Mouse (Mus musculus) heart, postnatal 14 days (tissue): ENCODE measurements around the gene Tln2. TPM values are rescaled to one million over a fixed set of nuclear protein-coding genes. Genes with fewer than 3 reads are reported as not detected.

Source experiments
- DNase-seq, 2 experiments: peaks; one replicate each; pipeline ENCODE4 v3.0.0; 2021 to 2022
- intact Hi-C: fragments of 180-260 bp; cut with DNase I; formaldehyde crosslinking; loops from one replicate; pipeline ENCODE4 v1.15.1; 2025
- long read RNA-seq, 2 experiments: library from polyadenylated mRNA; stranded (forward); transcript quantifications; one replicate each; pipeline ENCODE4 v2.0.0; 2021
- total RNA-seq, 2 experiments: library from RNA; stranded (reverse); gene quantifications; 2 replicates each; pipeline ENCODE4 v1.2.3; 2021

The Tln2 gene
- total RNA-seq: 10 to 100 TPM; 77.2 to 87.0 TPM
- long read RNA-seq, experiment 1, partial matches to known transcripts: 15 of 28 reads
- long read RNA-seq, experiment 1, other reads (novel, unspliced or antisense): 13 of 28 reads
- long read RNA-seq, experiment 2, partial matches to known transcripts: 11 of 29 reads
- long read RNA-seq, experiment 2, other reads (novel, unspliced or antisense): 18 of 29 reads

DNA sequence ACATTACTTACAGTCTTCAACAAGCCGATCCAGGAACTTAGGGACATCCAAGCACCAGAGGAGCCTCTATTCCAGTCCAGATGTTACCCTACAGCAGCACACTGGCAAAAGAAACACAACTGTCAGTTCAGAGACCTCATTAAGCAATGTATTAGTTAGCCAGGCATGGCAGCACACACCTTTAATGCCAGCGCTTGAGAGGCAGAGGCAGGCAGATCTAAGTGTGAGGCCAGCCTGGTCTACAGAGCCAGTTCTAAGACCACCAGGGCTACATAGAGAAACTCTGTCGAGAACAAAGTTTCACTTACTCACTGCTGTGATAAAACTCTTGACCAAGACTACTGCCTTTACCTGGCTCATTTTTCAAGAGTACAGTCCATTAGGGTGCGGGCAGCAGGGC lies at the start of gene Tln2:
Gene Tln2 (minus strand): TSS at position 101 of the 400 bp plus-strand sequence.
- intact Hi-C loops: no loop called here

DNA sequence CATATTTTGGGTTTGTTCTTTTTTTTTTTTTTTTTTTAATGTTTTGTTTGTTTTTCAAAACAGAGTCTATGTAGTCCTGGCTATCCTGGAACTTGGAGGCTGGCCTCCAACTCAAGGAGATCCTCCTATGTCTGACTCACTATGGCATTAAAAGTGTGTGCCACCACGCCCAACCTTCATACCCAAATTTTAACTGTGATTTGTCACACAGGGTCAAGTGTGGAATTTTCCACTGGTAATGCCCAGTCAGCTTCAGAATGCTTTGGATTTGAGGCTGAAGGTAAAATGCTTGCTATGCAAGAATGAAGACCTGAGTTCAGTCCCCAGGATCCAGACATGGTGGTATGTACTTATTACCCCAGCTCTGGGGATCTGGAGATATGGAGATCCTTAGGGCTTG lies 49.7 kb upstream of the Tln2 start:
- DNase-seq: no peak
- intact Hi-C loops: no loop called here

More for the DNA sequence above, at the start of gene Tln2:
- DNase-seq: no peak

DNA sequence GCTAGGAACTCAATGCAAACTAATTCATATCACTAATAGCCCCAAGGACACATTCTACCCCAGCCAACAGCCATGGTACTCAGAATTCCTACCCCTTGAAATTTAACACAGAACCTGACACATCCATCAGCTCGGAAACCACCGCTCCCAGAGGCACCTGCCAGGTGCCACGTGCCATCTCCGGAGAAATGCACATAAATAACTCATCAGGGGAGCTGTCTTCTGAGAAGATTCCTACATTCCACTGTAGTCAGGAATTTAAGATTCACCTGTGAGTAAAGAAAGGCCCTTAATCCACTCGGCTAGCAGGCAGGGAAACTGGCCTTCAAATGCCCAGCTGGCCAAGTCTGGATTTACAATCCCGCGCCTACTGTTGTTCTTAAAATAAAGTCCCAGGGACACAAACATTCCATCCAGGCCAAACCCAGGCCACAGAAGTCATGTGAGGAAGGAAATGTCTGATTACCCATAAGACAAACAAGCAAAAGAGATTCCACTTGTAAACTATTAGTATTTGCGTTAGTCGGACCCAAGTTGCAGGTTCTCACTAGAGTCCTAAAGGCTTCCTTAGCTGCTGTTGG lies 48.4 kb upstream of the Tln2 start:
- intact Hi-C loops: no loop called here
- DNase-seq: no peak

DNA sequence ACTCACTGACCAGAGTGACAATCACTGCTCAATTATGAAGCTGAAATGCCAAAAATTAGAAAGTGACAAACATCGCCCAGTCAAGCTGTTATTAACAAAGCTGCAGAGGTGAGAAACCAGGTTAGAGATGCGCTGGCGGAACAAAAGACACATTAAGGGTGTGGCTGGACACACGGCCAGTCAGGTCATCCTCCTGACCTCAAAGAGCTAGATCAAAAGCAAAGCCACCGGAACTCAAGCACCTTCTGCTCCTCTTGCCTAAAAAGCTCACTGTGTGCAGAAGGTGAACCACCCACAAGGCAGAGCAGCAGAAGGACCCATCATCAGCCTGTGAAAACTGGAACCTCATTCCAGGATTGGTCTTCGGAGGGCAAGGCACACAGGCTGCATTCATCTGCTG lies 47.8 kb upstream of the Tln2 start:
- intact Hi-C loops: no loop called here
- no peak for DNase-seq

DNA sequence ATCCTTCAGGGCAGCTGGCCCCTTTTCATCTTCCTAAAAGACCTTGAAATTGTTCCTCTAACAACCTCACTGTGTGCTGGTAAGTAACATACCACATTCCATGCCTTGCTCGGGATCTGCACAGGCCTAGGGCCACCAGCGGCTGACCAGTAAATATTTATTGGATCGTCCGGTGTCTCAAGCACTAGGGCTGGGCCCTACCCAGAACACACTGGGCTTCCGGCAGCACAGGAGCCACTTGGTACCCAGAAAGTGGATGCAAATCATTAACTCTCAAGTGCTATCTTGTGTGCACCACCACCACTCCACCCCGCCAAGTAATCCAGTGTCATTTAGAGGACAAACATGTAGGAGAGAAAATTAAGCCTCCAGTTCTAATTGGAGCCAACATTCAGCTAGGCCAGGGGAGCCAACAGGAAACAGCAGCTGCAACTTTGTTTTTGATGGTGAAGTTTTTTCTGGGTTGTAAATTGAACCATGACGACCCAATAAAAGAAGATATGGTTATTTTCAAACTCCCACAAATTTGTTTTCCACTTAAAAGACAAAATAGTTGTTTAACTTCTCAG lies 46.4 kb upstream of the Tln2 start:
- intact Hi-C loops: no loop called here
- no peak for DNase-seq

DNA sequence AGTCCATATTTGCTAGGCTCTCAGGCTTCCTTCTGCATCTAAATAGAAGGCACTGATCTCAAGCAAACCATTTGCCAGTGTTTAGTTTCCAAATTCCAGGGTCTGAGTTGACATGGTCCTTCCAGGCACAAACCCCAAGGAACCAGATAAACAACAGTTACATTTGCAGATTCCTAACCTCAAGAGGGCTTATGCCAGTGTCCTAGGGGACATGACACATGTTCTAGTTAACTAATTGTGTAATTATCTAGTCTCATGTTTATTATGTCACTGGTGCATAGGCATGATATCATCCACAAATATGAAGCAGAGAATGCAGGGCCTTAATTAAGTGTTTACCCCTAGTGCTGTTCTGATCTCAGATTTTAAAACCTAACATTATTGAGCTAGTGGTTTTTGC lies 45.4 kb upstream of the Tln2 start:
- intact Hi-C loops: no loop called here
- no peak for DNase-seq

DNA sequence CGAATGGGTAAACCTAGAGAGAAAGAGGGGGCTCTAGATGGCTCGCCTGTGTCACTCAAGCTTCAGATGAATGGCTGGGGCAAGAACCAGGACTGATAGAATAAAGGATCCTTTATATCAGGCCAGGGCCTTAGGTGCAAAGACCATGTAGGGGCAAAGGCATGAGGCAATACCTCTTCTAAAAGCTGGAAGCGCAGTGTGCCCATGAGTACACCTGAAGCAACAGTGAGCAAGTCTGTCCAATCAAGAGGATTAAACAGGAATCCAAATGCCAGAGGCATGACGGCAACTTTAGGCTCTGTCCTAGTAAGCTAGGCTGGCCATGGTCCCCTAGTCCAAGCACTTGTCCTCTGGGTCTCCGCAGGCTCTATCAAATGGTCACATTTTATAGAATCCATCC lies 42.8 kb upstream of the Tln2 start:
- intact Hi-C loops: no loop called here
- DNase-seq: no peak

DNA sequence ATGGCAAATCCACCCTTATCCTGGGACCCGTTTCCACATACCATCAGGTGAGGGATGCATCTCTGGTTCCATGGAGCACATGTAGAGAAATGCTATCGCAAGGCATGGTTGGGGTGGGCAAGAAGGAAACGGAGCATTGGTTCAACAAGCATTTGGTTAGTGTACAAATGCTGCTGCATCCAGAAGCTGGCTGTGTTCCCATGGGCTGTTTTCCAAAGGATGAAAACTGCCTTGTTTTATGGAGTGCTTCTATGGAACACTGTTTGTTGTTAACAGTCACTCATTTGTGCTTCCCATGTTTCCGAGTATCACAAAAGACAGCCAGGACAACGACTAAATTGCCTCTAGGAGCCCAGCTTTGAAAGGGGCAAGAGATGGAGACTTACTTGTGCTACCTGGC lies 35.7 kb upstream of the Tln2 start:
- intact Hi-C loops: no loop called here
- no peak for DNase-seq

DNA sequence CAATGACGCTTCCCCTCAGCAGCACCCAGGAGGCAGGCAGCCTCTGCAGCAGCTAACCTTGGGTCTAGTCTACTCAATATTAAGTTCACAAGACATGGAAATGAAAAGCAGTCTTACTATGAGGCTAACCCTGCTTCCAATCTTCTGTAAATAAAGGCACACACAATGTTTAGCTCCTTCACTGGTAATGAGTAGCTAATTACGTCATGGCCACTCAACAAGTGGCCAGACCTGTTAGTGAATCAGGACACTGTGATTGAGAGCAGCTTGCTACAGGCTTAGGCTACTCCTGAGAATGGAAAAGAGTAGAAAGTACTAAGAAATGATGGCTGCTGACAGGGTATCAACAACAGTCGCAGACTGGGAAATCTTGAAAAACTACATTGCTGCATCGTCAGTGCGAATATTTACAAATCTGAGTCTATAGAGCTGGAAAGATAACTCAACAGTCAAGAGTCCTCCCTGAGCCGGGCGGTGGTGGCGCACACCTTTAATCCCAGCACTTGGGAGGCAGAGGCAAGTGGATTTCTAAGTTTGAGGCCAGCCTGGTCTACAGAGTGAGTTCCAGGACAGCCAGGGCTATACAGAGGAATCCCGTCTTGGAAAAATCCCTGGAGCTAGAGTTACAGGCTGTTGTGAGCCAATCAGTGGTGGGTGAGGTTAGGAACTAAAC lies 34.1 kb upstream of the Tln2 start:
- intact Hi-C loops: loop anchor here (5.0 kb wide), 1 partner anchor 34 kb away; no protein-coding TSS in a partner anchor
- no peak for DNase-seq

DNA sequence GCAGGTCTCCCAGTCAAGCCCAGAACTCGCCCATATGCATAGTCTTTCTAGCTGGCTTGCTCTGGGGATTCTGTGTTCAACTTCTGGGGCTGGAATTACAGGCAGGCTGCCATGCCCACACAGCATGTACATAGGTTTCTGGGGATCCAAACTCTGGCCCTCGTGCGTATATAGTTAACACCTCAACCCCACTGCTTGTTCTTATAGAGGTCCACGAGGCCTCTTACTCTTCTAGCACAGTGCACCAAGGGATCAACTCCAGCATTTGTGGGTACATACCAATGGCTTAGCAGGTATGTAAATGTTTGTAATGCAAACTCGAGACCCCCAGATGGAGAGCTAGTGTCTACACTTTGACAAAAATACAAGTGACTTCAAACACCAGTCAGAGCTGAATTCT lies 33.2 kb upstream of the Tln2 start:
- intact Hi-C loops: loop anchor here (5.0 kb wide), 1 partner anchor 35 kb away; no protein-coding TSS in a partner anchor

DNA sequence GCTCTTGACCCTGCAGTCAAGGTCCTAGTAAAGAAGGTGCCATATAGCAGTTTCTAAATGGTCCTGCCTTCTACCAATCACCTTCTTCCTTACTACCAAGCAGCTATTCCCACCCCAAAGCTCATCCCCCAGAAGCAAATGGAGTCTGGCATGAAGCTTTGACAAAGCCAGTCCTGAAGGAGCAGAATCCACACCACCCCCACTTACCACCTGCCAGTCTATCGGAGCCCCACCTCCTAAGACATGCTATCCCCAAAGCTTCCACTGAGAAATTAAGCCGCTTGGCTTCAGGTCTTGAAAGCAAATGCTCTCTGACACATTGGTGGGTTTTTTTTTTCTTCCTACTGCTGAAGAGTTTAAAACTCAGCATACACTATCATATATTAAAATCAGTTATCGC lies 27.6 kb upstream of the Tln2 start:
- intact Hi-C loops: no loop called here
- no peak for DNase-seq

More for the DNA sequence above, 33.2 kb upstream of the Tln2 start:
- DNase-seq: no peak

DNA sequence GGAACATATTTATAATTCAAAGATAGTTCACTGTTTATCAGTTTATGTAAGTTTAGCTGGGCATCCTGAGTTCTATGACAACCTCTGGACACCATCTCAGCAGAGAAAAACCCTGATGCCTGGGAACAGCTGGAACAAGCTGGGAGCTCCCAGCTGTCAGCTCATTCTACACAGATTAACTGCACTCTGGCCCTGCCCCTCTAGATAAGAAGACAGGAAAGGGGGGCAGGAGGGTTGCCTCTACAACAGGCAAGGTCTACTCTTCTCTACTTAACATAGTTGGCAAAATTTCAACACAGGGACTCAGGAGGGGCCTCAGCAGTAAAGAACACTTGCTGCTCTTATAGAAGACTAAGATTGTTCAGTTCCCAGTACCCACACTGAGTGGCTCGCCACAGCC lies 27.0 kb upstream of the Tln2 start:
- intact Hi-C loops: no loop called here
- DNase-seq: no peak

DNA sequence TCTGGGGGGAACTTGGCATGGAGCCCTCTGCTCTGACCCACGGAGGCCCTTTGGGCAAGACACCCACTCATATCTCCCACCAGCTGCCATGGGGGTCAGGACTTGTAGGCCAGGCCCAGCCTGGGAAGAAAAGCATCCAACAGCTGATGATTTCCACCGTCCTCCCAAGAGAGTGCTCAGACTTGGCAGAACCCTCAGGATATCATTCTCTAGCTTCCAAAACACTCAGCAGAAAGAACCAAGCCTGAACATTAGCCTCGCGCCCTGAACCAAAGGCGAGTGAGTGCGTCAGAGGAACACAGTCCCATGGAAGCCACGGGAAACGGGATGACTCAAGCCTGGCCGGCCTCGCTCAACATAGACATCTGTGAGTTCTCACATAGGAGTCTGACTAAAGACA lies 25.4 kb upstream of the Tln2 start:
- intact Hi-C loops: no loop called here

DNA sequence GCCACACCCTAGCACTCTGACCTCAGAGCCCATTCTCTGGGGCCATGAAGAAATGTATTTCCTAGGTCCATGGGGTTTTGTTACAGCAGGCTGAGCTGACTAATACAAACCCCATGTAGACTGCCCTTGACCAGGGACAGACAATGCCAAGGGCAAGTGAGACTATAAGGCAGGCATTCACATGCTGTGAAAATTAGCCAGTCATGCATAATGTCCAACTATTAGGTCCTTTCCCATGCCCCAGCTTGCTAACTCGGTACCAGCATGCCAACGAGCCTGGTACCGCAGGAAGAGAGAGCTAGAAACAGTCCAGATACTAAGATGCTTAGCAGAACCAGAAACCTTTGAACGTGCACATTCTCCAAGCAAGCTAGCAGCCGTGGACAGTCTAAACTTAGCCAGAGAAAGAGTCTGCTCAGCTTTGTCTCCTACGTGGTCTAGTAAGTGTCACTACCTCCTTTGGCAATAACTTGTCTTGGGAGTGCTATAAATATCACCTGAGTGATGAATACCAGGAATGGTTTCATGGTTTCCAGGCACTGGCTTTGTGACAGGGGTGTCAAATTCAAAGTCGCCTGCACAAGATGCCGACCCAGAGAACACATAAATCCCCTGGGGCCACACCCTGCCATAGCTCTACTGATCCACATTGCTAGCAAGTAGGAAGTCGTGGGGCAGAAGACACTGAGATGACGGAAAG lies 22.2 kb upstream of the Tln2 start:
- intact Hi-C loops: no loop called here
- DNase-seq: peak in 1 of 2 experiments; percentile 51

More for the DNA sequence above, 25.4 kb upstream of the Tln2 start:
- peak; percentile 70 to 73 for DNase-seq

DNA sequence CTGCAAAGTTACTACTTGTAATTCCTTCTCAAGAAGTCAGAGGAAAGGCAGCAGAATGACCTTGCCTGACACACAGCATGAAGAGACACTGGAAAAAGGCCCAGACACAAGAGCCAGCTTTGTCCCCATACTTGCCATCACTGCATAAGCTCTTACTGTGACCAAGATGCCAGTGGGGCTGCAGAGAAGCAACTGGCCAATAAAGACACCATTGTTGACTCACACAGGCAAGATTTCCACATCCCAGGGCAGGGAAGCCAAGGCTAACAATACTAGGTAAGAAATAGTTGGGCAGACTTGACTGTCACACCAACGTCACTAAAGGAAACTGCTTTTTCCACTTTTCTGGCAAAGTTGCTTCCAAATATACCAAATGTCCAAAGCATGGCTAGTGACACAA lies 20.0 kb upstream of the Tln2 start:
- no peak for DNase-seq
- intact Hi-C loops: no loop called here

DNA sequence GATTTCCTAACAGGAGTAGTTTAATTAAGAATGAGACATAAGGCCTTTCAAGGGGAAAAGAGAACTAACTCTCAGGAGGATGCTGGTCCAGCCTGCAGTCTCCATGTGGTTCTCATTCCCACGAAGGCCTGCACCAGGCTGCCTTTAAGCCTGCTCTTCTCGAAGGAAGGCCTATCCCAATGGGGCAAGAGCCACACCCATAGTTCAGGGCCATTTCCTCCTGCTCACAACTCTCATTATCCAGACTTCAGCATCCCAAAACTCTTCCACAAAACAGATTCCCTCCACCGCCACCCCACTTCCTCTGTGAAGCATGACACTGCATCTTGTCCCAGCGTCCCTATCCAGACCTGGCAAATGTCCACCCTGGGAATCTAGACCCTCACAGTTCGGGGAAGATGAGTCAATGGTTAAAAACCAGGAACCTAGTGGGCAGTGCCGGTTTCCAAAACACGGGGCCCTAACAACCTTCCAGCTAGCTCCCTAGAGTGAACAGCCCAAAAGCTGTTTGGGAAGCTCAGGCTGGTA lies 15.3 kb upstream of the Tln2 start:
- intact Hi-C loops: no loop called here
- peak in 1 of 2 experiments; percentile 35 for DNase-seq

DNA sequence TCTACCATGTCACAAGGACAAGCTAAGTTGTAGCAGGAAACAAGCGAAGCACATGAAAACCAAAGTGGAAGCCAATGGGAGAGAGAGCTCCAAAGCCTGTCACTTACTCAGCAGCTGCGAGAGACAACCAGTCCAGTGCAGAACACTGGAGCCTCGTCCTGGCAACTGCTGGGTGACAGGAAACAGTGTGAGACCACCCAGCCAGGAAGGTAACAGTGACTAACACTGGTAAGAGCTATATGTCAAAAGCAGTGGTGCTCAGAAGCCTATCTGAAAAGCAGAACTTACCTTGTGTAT lies 14.1 kb upstream of the Tln2 start:
- no peak for DNase-seq
- intact Hi-C loops: no loop called here

DNA sequence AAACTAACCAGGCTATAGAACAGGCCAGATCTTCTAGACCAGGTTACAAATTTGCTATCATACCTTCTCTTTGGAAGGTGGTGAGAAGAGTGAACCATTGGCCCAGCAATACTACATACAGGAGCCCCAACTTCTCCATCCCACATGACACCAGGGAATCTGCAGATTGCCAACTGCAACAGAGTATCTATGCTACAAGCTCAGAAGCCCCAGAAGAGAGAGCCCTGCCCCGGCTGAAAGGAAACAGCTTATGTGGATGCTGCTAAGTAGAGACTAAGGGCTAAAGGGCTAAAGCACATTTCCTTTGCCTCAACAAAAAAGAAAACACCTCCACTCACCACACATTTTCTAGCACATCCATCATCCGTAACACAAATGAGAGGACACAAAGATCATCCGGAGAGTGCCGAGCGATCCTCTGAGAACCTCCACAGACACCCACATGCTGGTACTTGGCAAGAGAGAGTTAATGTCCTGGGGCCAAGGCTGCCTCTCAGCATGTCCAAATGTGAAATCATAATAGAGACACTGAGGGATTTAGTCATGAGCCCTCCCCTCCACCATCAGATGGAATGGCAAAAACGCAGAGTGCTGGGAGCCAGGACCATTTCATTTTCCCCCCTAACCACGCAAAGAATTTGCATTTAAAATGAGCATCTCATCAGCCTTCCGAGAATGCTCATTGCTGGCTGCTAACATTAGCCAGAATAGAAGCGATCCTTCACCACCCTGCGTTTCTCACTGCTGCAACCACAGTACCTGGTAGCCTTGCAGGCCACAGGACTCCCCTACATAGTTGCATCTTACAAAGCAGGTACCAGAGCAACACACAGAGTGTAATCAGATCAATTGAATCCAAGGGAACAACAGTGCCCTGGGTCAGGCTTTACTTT lies 13.5 kb upstream of the Tln2 start:
- no peak for DNase-seq
- intact Hi-C loops: no loop called here

DNA sequence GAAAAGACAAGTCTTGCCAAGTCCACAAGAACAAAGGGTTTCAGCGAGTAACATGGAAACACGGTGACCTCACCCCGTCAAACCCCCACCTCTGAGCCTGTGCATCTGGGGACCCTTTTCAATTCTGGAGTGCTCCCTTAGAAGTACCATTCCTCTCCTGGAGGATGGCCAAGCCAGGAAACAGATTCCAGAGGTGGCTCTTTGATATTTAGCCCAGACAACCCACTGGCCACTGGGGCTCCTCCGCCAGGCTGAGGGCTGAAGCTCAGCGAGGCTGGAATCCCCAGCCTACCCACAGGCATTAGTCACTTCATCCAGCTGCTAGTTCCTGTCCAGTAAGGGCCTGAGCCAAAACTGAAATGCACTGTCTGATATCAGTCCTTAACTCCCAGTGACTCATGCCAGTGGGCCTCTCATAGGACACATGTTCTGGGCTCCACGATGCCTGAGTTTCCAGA lies 6.3 kb upstream of the Tln2 start:
- intact Hi-C loops: no loop called here
- peak; percentile 57 to 70 for DNase-seq
